Mouse (Mus musculus) olfactory bulb, adult 2 months (tissue): ENCODE measurements around the gene Folr2. TPM values are rescaled to one million over a fixed set of nuclear protein-coding genes. Genes with fewer than 3 reads are reported as not detected.
A peak's percentile ranks its signal among the peaks of the same experiment; 100 is the strongest.

Experiments
- H3K27ac ChIP-seq: fragments of 200-500 bp; 2 replicates; pipeline ENCODE4 v1.5.1; 2012; ENCODE audit warnings: low read depth, low read length; ENCODE audit not compliant: insufficient read depth
- H3K4me1 ChIP-seq: fragments of 200-500 bp; 2 replicates; pipeline ENCODE4 v1.6.1; 2012; ENCODE audit warnings: low read length; ENCODE audit not compliant: control insufficient read depth, insufficient read depth
- H3K4me3 ChIP-seq: fragments of 200-500 bp; 2 replicates; pipeline ENCODE4 v1.5.1; 2012; ENCODE audit warnings: mild to moderate bottlenecking, low read depth, low read length, moderate library complexity; ENCODE audit not compliant: insufficient read depth
- CTCF ChIP-seq: fragments of 200-500 bp; IDR thresholded peaks from 2 replicates; pipeline ENCODE4 v1.5.1; 2012; ENCODE audit warnings: low read depth, mild to moderate bottlenecking, low read length, moderate library complexity; ENCODE audit not compliant: insufficient read depth
- POLR2A ChIP-seq: fragments of 200-500 bp; IDR thresholded peaks from 2 replicates; pipeline ENCODE4 v1.6.1; 2012; ENCODE audit warnings: mild to moderate bottlenecking, low read depth, low read length, moderate library complexity; ENCODE audit not compliant: insufficient read depth
- WGBS: fragments of 180-500 bp; shearing (Covaris S2); methylation state at CpG from one replicate; pipeline ENCODE4 v1.1.7; 2018; 5-methylcytosine and 5-hydroxymethylcytosine counted together
- polyA plus RNA-seq: library from polyadenylated mRNA; stranded (reverse); fragments of >200 nt; gene quantifications from 2 replicates; pipeline ENCODE4 v1.2.4, GENCODE M21; 2012; ENCODE audit warnings: low replicate concordance; ENCODE audit not compliant: missing spikeins, insufficient read depth, insufficient read length

The Folr2 gene
- polyA plus RNA-seq: not detected in 2 replicates

GRCm38 (mm10) chr7:101857094-101857493, at the start of gene Folr2:
Gene Folr2 (minus strand): TSS chr7:101857194.
- H3K4me3 ChIP-seq: no peak within 1 kb of the TSS
- H3K27ac ChIP-seq: no peak within 1 kb of the TSS
- no peaks in the 10 kb centered on the region for H3K4me1 ChIP-seq
- WGBS: 88% methylated on average over 4 of the region's 4 CpGs
- TF ChIP-seq POLR2A (no peak), CTCF (no peak)

DNA sequence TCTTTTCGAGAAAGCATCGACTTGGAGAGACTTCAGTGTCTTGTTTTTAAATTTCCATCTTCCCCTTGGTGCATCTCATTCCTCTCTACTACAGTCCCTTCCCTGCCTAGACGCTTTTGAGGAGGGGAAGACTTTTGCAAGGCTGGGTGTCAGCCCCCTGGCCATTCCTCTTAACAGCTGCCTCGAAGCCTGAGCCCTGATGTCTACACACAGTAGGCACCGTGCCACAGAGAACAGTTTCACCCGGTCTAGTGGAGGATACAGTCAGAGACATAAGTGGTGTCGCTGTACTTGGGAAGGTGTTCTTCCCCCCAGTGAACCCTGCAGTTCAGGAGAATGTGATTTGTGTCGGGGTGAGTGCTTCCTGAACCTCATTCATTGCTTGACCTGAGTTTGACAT, 49.7 kb upstream of the Folr2 start:
- no peak overlapping the region for H3K27ac ChIP-seq
- 63% methylated on average over 8 of the region's 8 CpGs for WGBS
- H3K4me1 ChIP-seq: peaks cover 12% of the 10 kb centered on the region
- peak overlapping the region; percentile 87; the same call in 1 of the 2 replicates for H3K4me3 ChIP-seq
- TF ChIP-seq POLR2A (no peak), CTCF (no peak)

- Histone ChIP-seq H3K4me3 (peak within 1 kb of the TSS; percentile 87), H3K4me1 (peaks cover 12% of the 10 kb centered on the region), H3K27ac (peak within 1 kb of the TSS; percentile 96)
- TF ChIP-seq POLR2A (no peak), CTCF (no peak)
- WGBS: 16% methylated on average over 11 of the region's 11 CpGs
These were observed 49.3 kb upstream of the Folr2 start, which contains the start of gene Tomt for GRCm38 (mm10) chr7:101906287-101906681. Gene Tomt (minus strand): TSS chr7:101906359.

GRCm38 (mm10) chr7:101905561-101906286, 48.7 kb upstream of the Folr2 start, which contains the start of gene Lamtor1:
Gene Lamtor1 (plus strand): TSS chr7:101905904.
- under 1% methylated on average over 60 of the region's 61 CpGs for WGBS
- TF ChIP-seq CTCF (peak; percentile 15; the same call in 1 of the 2 replicates), POLR2A (peak; percentile 80)
- peak within 1 kb of the TSS; percentile 96 for H3K27ac ChIP-seq

GRCm38 (mm10) chr7:101902846-101903245, 45.9 kb upstream of the Folr2 start:
- no peak overlapping the region for H3K4me3 ChIP-seq
- peaks cover 4% of the 10 kb centered on the region for H3K4me1 ChIP-seq
- no peak overlapping the region for H3K27ac ChIP-seq
- no peak for TF ChIP-seq CTCF
- TF ChIP-seq POLR2A: no peak

More at GRCm38 (mm10) chr7:101905561-101906286, 48.7 kb upstream of the Folr2 start, which contains the start of gene Lamtor1:
- Histone ChIP-seq H3K4me1 (peaks cover 12% of the 10 kb centered on the region), H3K4me3 (peak within 1 kb of the TSS; percentile 87)

- peaks cover 6% of the 10 kb centered on the region for H3K4me1 ChIP-seq
- H3K4me3 ChIP-seq: no peak overlapping the region
- 93% methylated on average over 10 of the region's 10 CpGs for WGBS
- TF ChIP-seq CTCF (no peak), POLR2A (no peak)
- no peak overlapping the region for H3K27ac ChIP-seq
These were observed 45.0 kb upstream of the Folr2 start for GRCm38 (mm10) chr7:101901969-101902368.

DNA sequence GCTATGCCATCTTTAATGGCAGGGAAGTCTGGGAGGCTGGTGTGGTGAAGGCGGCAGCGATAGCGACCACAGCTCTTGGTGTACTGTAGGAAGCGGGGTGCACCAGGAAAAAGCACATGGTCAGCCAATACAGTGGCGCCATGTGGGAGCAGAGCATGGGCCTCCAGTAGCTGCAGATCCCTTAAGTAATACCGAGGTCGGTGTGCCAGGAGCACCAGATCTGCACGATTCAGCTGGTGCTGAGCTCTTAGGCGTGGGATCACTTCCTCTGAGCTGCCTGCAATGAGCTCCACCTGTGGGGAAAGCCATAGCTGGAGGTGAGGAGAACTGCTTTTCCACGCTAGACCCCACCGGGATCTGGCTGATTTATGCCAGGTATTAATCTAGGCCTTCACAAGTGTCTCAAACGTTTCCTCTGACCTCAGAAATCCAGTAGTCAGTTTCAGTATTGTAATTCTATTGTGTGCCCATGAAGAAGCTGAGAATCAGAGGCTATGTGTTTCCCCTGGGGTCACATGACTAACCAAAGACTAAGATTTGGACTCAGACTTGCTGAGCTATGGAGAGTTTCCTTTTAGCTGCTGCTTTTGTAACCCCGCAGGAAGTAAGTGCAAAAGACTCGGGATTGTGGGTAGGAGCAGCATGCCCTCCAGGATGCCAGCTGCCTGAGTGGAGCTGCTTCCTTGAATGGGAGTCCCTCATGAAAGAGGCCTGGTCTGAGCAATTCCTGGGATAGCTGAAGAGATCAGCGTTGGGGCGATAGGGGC, 43.5 kb upstream of the Folr2 start:
- no peak overlapping the region for H3K4me3 ChIP-seq
- peaks cover 3% of the 10 kb centered on the region for H3K4me1 ChIP-seq
- H3K27ac ChIP-seq: no peak overlapping the region
- TF ChIP-seq CTCF (no peak), POLR2A (no peak)
- WGBS: 92% methylated on average over 16 of the region's 16 CpGs

DNA sequence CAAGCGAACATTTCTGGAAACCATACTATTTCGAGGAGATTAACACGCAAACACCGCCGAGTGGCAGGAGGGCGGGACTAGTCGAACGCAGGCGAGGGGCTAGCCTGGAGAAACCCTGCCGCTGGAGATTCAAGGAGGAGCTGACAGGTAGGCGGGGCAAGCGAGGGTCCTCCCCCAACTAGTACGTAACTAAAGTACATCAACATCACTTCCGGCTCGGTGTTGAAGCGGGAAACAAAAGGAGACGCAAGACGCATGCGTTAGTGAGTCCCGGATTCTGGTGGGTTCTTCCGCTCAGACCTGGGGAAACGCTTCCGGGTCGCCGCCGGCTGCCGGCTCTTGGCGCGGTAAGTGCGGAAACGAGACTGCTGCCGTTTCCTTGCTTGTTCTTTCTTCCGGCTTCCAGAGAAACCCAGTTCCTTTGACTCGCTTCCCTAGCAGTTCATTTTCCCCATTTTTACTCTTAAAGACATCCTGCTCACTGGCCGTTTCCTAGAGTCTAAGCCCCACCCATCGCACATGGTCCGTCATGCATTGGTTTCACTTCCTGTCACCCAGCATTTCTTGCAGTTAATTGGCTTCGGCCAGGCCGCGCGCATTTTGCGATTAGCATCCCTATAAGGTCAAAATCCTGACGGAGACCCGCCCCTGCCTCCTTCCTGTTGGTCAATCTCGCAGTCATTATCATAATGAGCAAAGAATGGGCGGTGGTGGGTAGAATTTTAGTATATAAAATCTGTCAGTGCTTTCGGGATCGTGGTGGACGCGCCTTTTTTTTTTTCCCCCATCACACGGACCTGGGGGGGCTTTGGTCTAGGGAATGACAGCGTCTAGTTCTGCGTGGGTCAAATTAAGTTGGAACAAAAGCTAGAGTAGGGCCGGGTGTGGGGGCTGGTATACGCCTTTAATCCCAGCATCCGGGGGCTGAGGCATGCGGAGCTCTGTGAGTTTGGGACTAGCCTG, 39.4 kb upstream of the Folr2 start:
- WGBS: under 1% methylated on average over 57 of the region's 57 CpGs
- H3K4me3 ChIP-seq: peak overlapping the region; percentile 90
- TF ChIP-seq CTCF: no peak
- peak; percentile 50; the same call in 1 of the 2 replicates for TF ChIP-seq POLR2A
- peak overlapping the region; percentile 96 for H3K27ac ChIP-seq
- peaks cover 4% of the 10 kb centered on the region for H3K4me1 ChIP-seq
